Comparison of ENCODE assay signal across 8 mouse cellular contexts in genomic region chr10:26078521-26079142, GRCm38 (mm10). TPM values are rescaled to one million over a fixed set of nuclear protein-coding genes. Genes with fewer than 3 reads are reported as not detected.
DNase-seq lines count a peak whose midpoint lies in the region; ATAC-seq and TF ChIP-seq lines count a peak whose summit lies in the region.

Gene Tmem200a (minus strand): TSS chr10:26079052.

- no peaks in the 10 kb centered on the region for H3K36me3 ChIP-seq in forebrain, embryonic 14.5 days (ENCODE audit: control insufficient read depth, insufficient read depth, low read length)
- no peaks in the 10 kb centered on the region for H3K36me3 ChIP-seq in liver, embryonic 15.5 days (replicated peaks)

- H3K9ac ChIP-seq in forebrain, embryonic 14.5 days (ENCODE audit: low read length): peak within 1 kb of the TSS; percentile 84
- no peak within 1 kb of the TSS for H3K9ac ChIP-seq in liver, embryonic 15.5 days

- peak within 1 kb of the TSS; percentile 71 for H3K4me3 ChIP-seq in forebrain, embryonic 14.5 days (ENCODE audit: low read depth, low read length)
- H3K4me3 ChIP-seq in liver, embryonic 15.5 days (replicated peaks): peak within 1 kb of the TSS; percentile 34
- H3K4me3 ChIP-seq in olfactory bulb, adult 2 months (ENCODE audit: insufficient read depth, low read depth, low read length): peak within 1 kb of the TSS; percentile 57

- ATAC-seq in forebrain, embryonic 14.5 days: peak; percentile 96
- no peak for ATAC-seq in liver, embryonic 15.5 days (ENCODE audit: insufficient read depth)

- peak; percentile 83 for DNase-seq in ES-CJ7 (ENCODE audit: low read depth, low spot score)
- DNase-seq in cerebellum, adult 11-12 months: peak; percentile 10
- DNase-seq in forebrain, embryonic 14.5 days (ENCODE audit: low spot score): peak; percentile 96
- DNase-seq in heart, postnatal 4 days: peak; percentile 32
- DNase-seq in layer of hippocampus, adult 18-20 months (ENCODE audit: low spot score in 2 of 2): peak; percentile 65 to 81
- DNase-seq in thymus, postnatal 4 days: peak; percentile 63

- H3K4me2 ChIP-seq in forebrain, embryonic 14.5 days (ENCODE audit: low read length): peak within 1 kb of the TSS; percentile 85
- H3K4me2 ChIP-seq in liver, embryonic 15.5 days: peak within 1 kb of the TSS; percentile 50

- TF ChIP-seq POLR2A in olfactory bulb, adult 2 months (IDR thresholded peaks at IDR 0.05; ENCODE audit: insufficient read depth, low read depth, low read length): no peak

- TF ChIP-seq CTCF in olfactory bulb, adult 2 months (IDR thresholded peaks at IDR 0.05; ENCODE audit: insufficient read depth, low read depth, low read length): peak; percentile 51

- WGBS in forebrain, embryonic 14.5 days: under 1% methylated on average over 42 of the region's 46 CpGs
- 1% methylated on average over 46 of the region's 46 CpGs for WGBS in liver, embryonic 15.5 days (ENCODE audit: insufficient replicate concordance)
- 1% methylated on average over 46 of the region's 46 CpGs for WGBS in olfactory bulb, adult 2 months

- H3K27me3 ChIP-seq in forebrain, embryonic 14.5 days (replicated peaks; ENCODE audit: control insufficient read depth, insufficient read depth, low read length): no peaks in the 10 kb centered on the region
- peaks cover 31% of the 10 kb centered on the region for H3K27me3 ChIP-seq in liver, embryonic 15.5 days

- H3K9me3 ChIP-seq in forebrain, embryonic 14.5 days (replicated peaks; ENCODE audit: control insufficient read depth, low read length): no peaks in the 10 kb centered on the region
- no peaks in the 10 kb centered on the region for H3K9me3 ChIP-seq in liver, embryonic 15.5 days (replicated peaks)

- H3K4me1 ChIP-seq in forebrain, embryonic 14.5 days (ENCODE audit: control insufficient read depth, insufficient read depth, low read length): no peaks in the 10 kb centered on the region
- no peaks in the 10 kb centered on the region for H3K4me1 ChIP-seq in liver, embryonic 15.5 days (replicated peaks)
- H3K4me1 ChIP-seq in olfactory bulb, adult 2 months (ENCODE audit: control insufficient read depth, insufficient read depth, low read length): no peaks in the 10 kb centered on the region

- peak within 1 kb of the TSS; percentile 60; the same call in 1 of the 2 replicates for H3K27ac ChIP-seq in forebrain, embryonic 14.5 days (ENCODE audit: low read depth, low read length)
- H3K27ac ChIP-seq in liver, embryonic 15.5 days (replicated peaks): no peak within 1 kb of the TSS
- no peak within 1 kb of the TSS for H3K27ac ChIP-seq in olfactory bulb, adult 2 months (ENCODE audit: insufficient read depth, low read depth, low read length)

RNA-seq across cellular contexts. Expression of gene Tmem200a, which starts in this region (rescaled TPM):
- polyA plus RNA-seq in forebrain, embryonic 14.5 days (2014; fragmentation: Nextera tagmentation; extraction: Ambion mirVana): 19.4 and 22.5 TPM in 2 replicates
- total RNA-seq in heart, postnatal 4 days (2021): under 1 TPM; 0.11 to 0.43 TPM
- total RNA-seq in layer of hippocampus, adult 18-20 months (2021): 10 to 100 TPM; 26.8 to 28.4 TPM
- 0.13 and 0.60 TPM in 2 replicates for polyA plus RNA-seq in liver, embryonic 15.5 days (2015; fragmentation: Nextera tagmentation; extraction: Ambion mirVana)
- polyA plus RNA-seq in olfactory bulb, adult 2 months (2012; ENCODE audit: insufficient read depth, insufficient read length, low replicate concordance, missing spikeins): not detected in 2 replicates

Comparison
In these comparisons a context has a peak if more than half of its experiments do, and no peak if none do; other contexts are left out.
1. RNA of gene Tmem200a (total RNA-seq): 26.8 to 28.4 TPM in layer of hippocampus, adult 18-20 months; 0.11 to 0.43 TPM in heart, postnatal 4 days; every median in the first group is over 10 times any median in the second.
2. Peak in DNase-seq in heart, postnatal 4 days; RNA of the gene not detected or under 1 TPM.
3. DNase-seq: peak in every context shown above with its lines; median percentile 96 in forebrain, embryonic 14.5 days; 83 in ES-CJ7; 73 in layer of hippocampus, adult 18-20 months; 63 in thymus, postnatal 4 days; 32 in heart, postnatal 4 days; 10 in cerebellum, adult 11-12 months.
4. Peak in every context shown above with its lines, with median percentiles within 50 percentile points of each other: H3K4me3 ChIP-seq.